Mouse (Mus musculus) monocyte, adult 2 months (primary cell): ENCODE data around the gene Kansl2.
"Not testable (repeated sequence)": the region's sequence is repeated elsewhere in the genome, so short reads cannot be mapped to it uniquely, and the experiment has no call there.

Source experiments
- DNase-seq, 2 experiments: peaks; one replicate each; pipeline ENCODE4 v3.0.0; 2022; ENCODE audit warnings: low spot score in 2 of 2, low read depth in 1 of 2

Kansl2 gene

GRCm38 (mm10) chr15:98536828-98537510 is 2.9 kb upstream of the Kansl2 start:
- DNase-seq = no peak

GRCm38 (mm10) chr15:98535921-98536320 is 1.9 kb upstream of the Kansl2 start:
- no peak for DNase-seq

GRCm38 (mm10) chr15:98533035-98533531 is 981 bp downstream of the Kansl2 start:
- DNase-seq = no peak

- no peak for DNase-seq
These were observed 1.8 kb downstream of the Kansl2 start for GRCm38 (mm10) chr15:98532281-98532680.

GRCm38 (mm10) chr15:98528066-98528563 is 5.9 kb downstream of the Kansl2 start:
- no peak for DNase-seq

GRCm38 (mm10) chr15:98527056-98527771 is 6.8 kb downstream of the Kansl2 start:
- DNase-seq = no peak

- DNase-seq = no peak
These were observed 8.0 kb downstream of the Kansl2 start for GRCm38 (mm10) chr15:98526057-98526456.

- DNase-seq = no peak
These were observed 12.8 kb downstream of the Kansl2 start for GRCm38 (mm10) chr15:98521245-98521644.

- DNase-seq = peak; percentile 33 to 64
These were observed 16.4 kb downstream of the Kansl2 start for GRCm38 (mm10) chr15:98517380-98518355.

GRCm38 (mm10) chr15:98514845-98515244 is 19.2 kb downstream of the Kansl2 start:
- not testable (repeated sequence) for DNase-seq

- DNase-seq = no peak
These were observed 19.9 kb downstream of the Kansl2 start for GRCm38 (mm10) chr15:98514146-98514545.

GRCm38 (mm10) chr15:98513676-98514075 is 20.4 kb downstream of the Kansl2 start:
- not testable (repeated sequence) for DNase-seq

- peak; percentile 27 to 58 for DNase-seq
These were observed 21.2 kb downstream of the Kansl2 start for GRCm38 (mm10) chr15:98512799-98513321.

GRCm38 (mm10) chr15:98512232-98512631 is 21.8 kb downstream of the Kansl2 start:
- DNase-seq = no peak

- DNase-seq = peak; percentile 40 to 46
These were observed 22.6 kb downstream of the Kansl2 start for GRCm38 (mm10) chr15:98511386-98511928.

GRCm38 (mm10) chr15:98510438-98511385 is 23.4 kb downstream of the Kansl2 start:
- peak; percentile 26 to 69 for DNase-seq

GRCm38 (mm10) chr15:98509387-98509786 is 24.7 kb downstream of the Kansl2 start:
- no peak for DNase-seq

- no peak for DNase-seq
These were observed 26.7 kb downstream of the Kansl2 start for GRCm38 (mm10) chr15:98507321-98507720.

- DNase-seq = no peak
These were observed 27.7 kb downstream of the Kansl2 start for GRCm38 (mm10) chr15:98506253-98506957.
